Mouse (Mus musculus) hindbrain, postnatal 0 days (tissue): ENCODE results near the gene Sept1. TPM values are rescaled to one million over a fixed set of nuclear protein-coding genes. Genes with fewer than 3 reads are reported as not detected.

Source experiments
- ATAC-seq: fragments of 200-750 bp; cut with Nextera tagmentation; 2 replicates; pipeline ENCODE4 v1.8.0; 2017; ENCODE audit warnings: mild to moderate bottlenecking, moderate TSS enrichment, moderate library complexity
- DNase-seq: peaks from one replicate; pipeline ENCODE4 v3.0.0-alpha.2; 2015; ENCODE audit warnings: low spot score
- H3K27ac ChIP-seq: fragments of 300-500 bp; sonication (generic); 2 replicates; pipeline ENCODE4 v1.5.1; 2014; ENCODE audit warnings: mild to moderate bottlenecking
- H3K27me3 ChIP-seq: fragments of 300-500 bp; sonication (generic); 2 replicates; pipeline ENCODE4 v1.6.1; 2014; ENCODE audit warnings: low read length, mixed read lengths; ENCODE audit not compliant: insufficient read depth
- H3K36me3 ChIP-seq: fragments of 300-500 bp; sonication (generic); 2 replicates; pipeline ENCODE4 v1.6.1; 2014; ENCODE audit warnings: low read length, mixed read lengths; ENCODE audit not compliant: insufficient read depth
- H3K4me1 ChIP-seq: fragments of 300-500 bp; sonication (generic); 2 replicates; pipeline ENCODE4 v1.6.1; 2014; ENCODE audit warnings: antibody characterized with exemption, low read length, mixed read lengths; ENCODE audit not compliant: insufficient read depth
- H3K4me2 ChIP-seq: fragments of 300-500 bp; sonication (generic); 2 replicates; pipeline ENCODE4 v1.6.1; 2014; ENCODE audit warnings: low read depth, mild to moderate bottlenecking, low read length, moderate library complexity, mixed read lengths
- H3K4me3 ChIP-seq: fragments of 300-500 bp; sonication (generic); 2 replicates; pipeline ENCODE4 v1.5.1; 2014; ENCODE audit warnings: low read length
- H3K9ac ChIP-seq: fragments of 300-500 bp; sonication (generic); replicated peaks from 2 replicates; pipeline ENCODE4 v1.6.1; 2014; ENCODE audit warnings: mild to moderate bottlenecking, low read length, moderate library complexity, mixed read lengths
- H3K9me3 ChIP-seq: fragments of 300-500 bp; sonication (generic); 2 replicates; pipeline ENCODE4 v1.6.1; 2016; ENCODE audit warnings: low read length, mixed read lengths
- CTCF ChIP-seq: IDR thresholded peaks from 2 replicates; pipeline ENCODE4 v1.5.1; 2016; ENCODE audit warnings: antibody characterized with exemption, control low read depth, low read depth
- WGBS: fragments of 180-500 bp; shearing (Covaris S2); extraction: QIAGEN DNeasy Blood & Tissue Kit; methylation state at CpG from one replicate; pipeline ENCODE4 v1.1.7; 2014; 5-methylcytosine and 5-hydroxymethylcytosine counted together
- polyA plus RNA-seq: library from polyadenylated mRNA; unstranded; fragments of >200 nt; fragmentation: Nextera tagmentation; extraction: Ambion mirVana; gene quantifications from 2 replicates; pipeline ENCODE4 v1.2.1, GENCODE M21; 2015
- total RNA-seq: library from RNA; depleted of rRNA; stranded (reverse); fragments of >200 nt; gene quantifications from 2 replicates; pipeline ENCODE4 v1.2.3, GENCODE M21; 2014; rRNA removed

Gene Sept1
- total and polyA plus RNA-seq, 2 experiments from 2014 or later = 4.6 to 5.2 TPM

- H3K27ac ChIP-seq = no peak overlapping the region
- no peak for DNase-seq
- 77% methylated on average over 4 of the region's 4 CpGs for WGBS
- no peak for TF ChIP-seq CTCF
- no peaks in the 10 kb centered on the region for H3K9me3 ChIP-seq
- H3K9ac ChIP-seq = no peak overlapping the region
- no peak overlapping the region for H3K4me3 ChIP-seq
- no peak for ATAC-seq
- no peaks in the 10 kb centered on the region for H3K4me1 ChIP-seq
- no peaks in the 10 kb centered on the region for H3K36me3 ChIP-seq
- H3K27me3 ChIP-seq = no peaks in the 10 kb centered on the region
- H3K4me2 ChIP-seq = no peak overlapping the region
Observed at GRCm38 (mm10) chr7:127176937-127177336, 56.0 kb downstream of the Sept1 start.

GRCm38 (mm10) chr7:127166501-127166900 is 66.4 kb downstream of the Sept1 start:
- Histone ChIP-seq H3K4me1 (no peaks in the 10 kb centered on the region), H3K9me3 (no peaks in the 10 kb centered on the region), H3K27me3 (no peaks in the 10 kb centered on the region), H3K9ac (no peak overlapping the region), H3K27ac (no peak overlapping the region), H3K4me3 (no peak overlapping the region), H3K4me2 (no peak overlapping the region), H3K36me3 (no peaks in the 10 kb centered on the region)
- 90% methylated on average over 5 of the region's 5 CpGs for WGBS
- DNase-seq = no peak
- no peak for ATAC-seq
- no peak for TF ChIP-seq CTCF

- no peak for TF ChIP-seq CTCF
- DNase-seq (no peak), ATAC-seq (no peak)
- Histone ChIP-seq H3K4me2 (no peak overlapping the region), H3K27ac (no peak overlapping the region), H3K4me3 (no peak overlapping the region), H3K27me3 (no peaks in the 10 kb centered on the region), H3K9ac (no peak overlapping the region), H3K4me1 (no peaks in the 10 kb centered on the region), H3K9me3 (no peaks in the 10 kb centered on the region), H3K36me3 (no peaks in the 10 kb centered on the region)
- 87% methylated on average over 12 of the region's 12 CpGs for WGBS
Observed at GRCm38 (mm10) chr7:127165607-127166493, 67.1 kb downstream of the Sept1 start.

Other genes starting within 250 kb of the Sept1 start
- gene Mvp, start 218.5 kb downstream of the Sept1 start, total RNA-seq = 6.5 and 6.9 TPM in 2 replicates
- 5.5 and 5.8 TPM in 2 replicates for gene Mvp, start 218.5 kb downstream of the Sept1 start, polyA plus RNA-seq
- 1.2 TPM in 1 of 2 replicates, not detected in the other for gene Pagr1b, start 216.6 kb downstream of the Sept1 start, total RNA-seq
- gene Pagr1b, start 216.6 kb downstream of the Sept1 start, polyA plus RNA-seq = 0.49 and 1.5 TPM in 2 replicates
- gene Pagr1a, start 215.8 kb downstream of the Sept1 start, total RNA-seq = 11.1 and 30.3 TPM in 2 replicates
- 31.2 and 48.6 TPM in 2 replicates for gene Pagr1a, start 215.8 kb downstream of the Sept1 start, polyA plus RNA-seq
- 7.1 and 40.2 TPM in 2 replicates for gene Gm42742, start 212.0 kb downstream of the Sept1 start, total RNA-seq
- 47.7 and 60.2 TPM in 2 replicates for gene Gm42742, start 212.0 kb downstream of the Sept1 start, polyA plus RNA-seq
- gene Prrt2, start 211.9 kb downstream of the Sept1 start, total RNA-seq = 138 and 144 TPM in 2 replicates
- gene Prrt2, start 211.9 kb downstream of the Sept1 start, polyA plus RNA-seq = 79.0 and 99.9 TPM in 2 replicates
- gene Maz, start 206.1 kb downstream of the Sept1 start, total RNA-seq = 222 and 237 TPM in 2 replicates
- gene Maz, start 206.1 kb downstream of the Sept1 start, polyA plus RNA-seq = 69.3 and 70.5 TPM in 2 replicates
- gene Kif22, start 190.7 kb downstream of the Sept1 start, total RNA-seq = 8.1 and 9.1 TPM in 2 replicates
- gene Kif22, start 190.7 kb downstream of the Sept1 start, polyA plus RNA-seq = 24.5 and 29.3 TPM in 2 replicates
- not detected in 2 replicates for gene Zg16, start 145.8 kb downstream of the Sept1 start, total RNA-seq
- not detected in 2 replicates for gene Zg16, start 145.8 kb downstream of the Sept1 start, polyA plus RNA-seq
- 0.68 and 2.3 TPM in 2 replicates for gene AI467606, start 141.8 kb downstream of the Sept1 start, total RNA-seq
- 1.0 and 1.1 TPM in 2 replicates for gene AI467606, start 141.8 kb downstream of the Sept1 start, polyA plus RNA-seq
- gene Qprt, start 110.9 kb downstream of the Sept1 start, total RNA-seq = 1.0 and 2.0 TPM in 2 replicates
- gene Qprt, start 110.9 kb downstream of the Sept1 start, polyA plus RNA-seq = 1.7 and 1.8 TPM in 2 replicates
- gene Spn, start 95.3 kb downstream of the Sept1 start, total RNA-seq = 0.11 and 0.21 TPM in 2 replicates
- gene Spn, start 95.3 kb downstream of the Sept1 start, polyA plus RNA-seq = 0.05 and 0.09 TPM in 2 replicates
- gene Cd2bp2, start 37.1 kb downstream of the Sept1 start, total RNA-seq = 59.7 and 75.0 TPM in 2 replicates
- 57.0 and 62.3 TPM in 2 replicates for gene Cd2bp2, start 37.1 kb downstream of the Sept1 start, polyA plus RNA-seq
- 68.6 and 69.4 TPM in 2 replicates for gene Tbc1d10b, start 24.7 kb downstream of the Sept1 start, total RNA-seq
- gene Tbc1d10b, start 24.7 kb downstream of the Sept1 start, polyA plus RNA-seq = 25.4 and 28.1 TPM in 2 replicates
- 15.5 TPM in 1 of 2 replicates, not detected in the other for gene Mylpf, start 24.2 kb downstream of the Sept1 start, total RNA-seq
- 3.0 and 3.1 TPM in 2 replicates for gene Mylpf, start 24.2 kb downstream of the Sept1 start, polyA plus RNA-seq
- gene Zfp553, start 69 bp downstream of the Sept1 start, total RNA-seq = 41.0 and 43.3 TPM in 2 replicates
- 31.7 and 33.9 TPM in 2 replicates for gene Zfp553, start 69 bp downstream of the Sept1 start, polyA plus RNA-seq
- 101 and 108 TPM in 2 replicates for gene Zfp771, start 11.1 kb upstream of the Sept1 start, total RNA-seq
- gene Zfp771, start 11.1 kb upstream of the Sept1 start, polyA plus RNA-seq = 89.0 and 89.2 TPM in 2 replicates
- gene Dctpp1, start 27.6 kb upstream of the Sept1 start, total RNA-seq = 94.1 and 102 TPM in 2 replicates
- 112 and 119 TPM in 2 replicates for gene Dctpp1, start 27.6 kb upstream of the Sept1 start, polyA plus RNA-seq
- gene Sephs2, start 40.9 kb upstream of the Sept1 start, total RNA-seq = 80.3 and 83.2 TPM in 2 replicates
- gene Sephs2, start 40.9 kb upstream of the Sept1 start, polyA plus RNA-seq = 79.9 and 83.9 TPM in 2 replicates
- 0.11 TPM in 1 of 2 replicates, not detected in the other for gene Itgal, start 63.1 kb upstream of the Sept1 start, total RNA-seq
- gene Itgal, start 63.1 kb upstream of the Sept1 start, polyA plus RNA-seq = 0.10 and 0.26 TPM in 2 replicates
- 47.7 and 53.6 TPM in 2 replicates for gene Zfp768, start 112.5 kb upstream of the Sept1 start, total RNA-seq
- gene Zfp768, start 112.5 kb upstream of the Sept1 start, polyA plus RNA-seq = 13.4 and 15.7 TPM in 2 replicates
- 7.9 and 10.0 TPM in 2 replicates for gene Zfp747, start 142.9 kb upstream of the Sept1 start, total RNA-seq
- gene Zfp747, start 142.9 kb upstream of the Sept1 start, polyA plus RNA-seq = 4.0 and 4.5 TPM in 2 replicates
- 2.7 and 5.5 TPM in 2 replicates for gene 9130019O22Rik, start 154.0 kb upstream of the Sept1 start, total RNA-seq
- gene 9130019O22Rik, start 154.0 kb upstream of the Sept1 start, polyA plus RNA-seq = 1.2 and 1.8 TPM in 2 replicates
- gene E430018J23Rik, start 160.5 kb upstream of the Sept1 start, total RNA-seq = 13.8 and 15.5 TPM in 2 replicates
- gene E430018J23Rik, start 160.5 kb upstream of the Sept1 start, polyA plus RNA-seq = 1.8 and 2.2 TPM in 2 replicates
- 4.0 and 5.0 TPM in 2 replicates for gene Zfp764, start 173.7 kb upstream of the Sept1 start, total RNA-seq
- gene Zfp764, start 173.7 kb upstream of the Sept1 start, polyA plus RNA-seq = 2.7 and 3.0 TPM in 2 replicates
- 15.0 and 22.1 TPM in 2 replicates for gene Zfp688, start 188.9 kb upstream of the Sept1 start, total RNA-seq
- gene Zfp688, start 188.9 kb upstream of the Sept1 start, polyA plus RNA-seq = 31.7 and 33.2 TPM in 2 replicates
- 8.6 and 9.4 TPM in 2 replicates for gene Zfp689, start 216.0 kb upstream of the Sept1 start, total RNA-seq
- 7.7 and 7.9 TPM in 2 replicates for gene Zfp689, start 216.0 kb upstream of the Sept1 start, polyA plus RNA-seq
- gene Prr14, start 226.5 kb upstream of the Sept1 start, total RNA-seq = 57.2 and 58.5 TPM in 2 replicates
- gene Prr14, start 226.5 kb upstream of the Sept1 start, polyA plus RNA-seq = 27.0 and 31.4 TPM in 2 replicates
- 36.6 and 40.7 TPM in 2 replicates for gene Fbrs, start 246.1 kb upstream of the Sept1 start, total RNA-seq
- gene Fbrs, start 246.1 kb upstream of the Sept1 start, polyA plus RNA-seq = 10.4 and 12.1 TPM in 2 replicates